Mouse (Mus musculus) right cerebral cortex, postnatal 25 days (tissue): ENCODE measurements at regions not wholly inside any gene's neighbourhood (a gene's known extent, or its start where the extent isn't known, plus 50 kb on each side); places are given as distances from the start of the nearest gene placed in this dataset.
A peak's percentile ranks its signal among the peaks of the same experiment; 100 is the strongest.
"Not testable (repeated sequence)": the region's sequence is repeated elsewhere in the genome, so short reads cannot be mapped to it uniquely, and the experiment has no call there.

Source experiments
- DNase-seq: peaks from one replicate; pipeline ENCODE4 v3.0.0; 2022

DNA sequence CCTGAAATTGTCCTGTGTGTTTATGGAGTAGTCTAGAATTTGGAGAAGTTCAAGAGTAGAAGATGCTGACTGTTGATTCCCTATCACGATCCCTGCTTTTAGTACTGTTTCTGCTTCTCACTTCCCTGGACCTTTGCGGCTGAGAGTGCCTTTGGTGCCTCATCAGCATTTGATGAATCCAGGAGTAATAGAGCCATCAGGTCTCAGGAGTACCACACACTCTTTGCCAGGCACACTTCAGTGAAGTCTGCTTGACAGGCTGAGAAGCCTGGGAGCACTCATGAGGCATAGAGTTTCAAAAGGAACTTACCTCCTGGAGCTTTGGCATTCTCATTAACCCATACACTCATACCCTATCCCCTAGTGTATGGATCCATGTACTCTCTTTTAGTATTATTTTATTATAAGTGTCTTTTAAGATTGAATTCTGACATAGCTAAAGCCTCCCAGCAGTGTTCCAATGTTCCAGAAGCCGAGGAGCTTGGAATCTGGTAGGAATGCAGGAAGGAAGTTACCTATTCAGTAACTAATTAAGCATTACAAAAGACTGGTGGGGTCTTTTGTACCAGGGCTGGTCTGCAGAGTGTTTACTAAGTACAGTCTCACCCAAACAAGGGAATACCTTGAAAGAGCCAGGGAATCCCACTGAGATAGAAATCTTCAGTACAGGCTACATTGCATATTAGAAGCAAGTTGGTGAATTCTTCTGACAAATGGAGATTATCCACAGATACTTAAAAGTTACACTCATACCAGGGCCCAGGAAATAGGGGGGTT is 139.7 kb downstream of the Tex13c3 start:
- DNase-seq: not testable (repeated sequence)

GRCm38 (mm10) chrX:19313286-19313685 is 167.8 kb downstream of the Tex13c3 start:
- DNase-seq: no peak

GRCm38 (mm10) chrX:19311809-19312559 is 169.1 kb downstream of the Tex13c3 start:
- no peak for DNase-seq

DNA sequence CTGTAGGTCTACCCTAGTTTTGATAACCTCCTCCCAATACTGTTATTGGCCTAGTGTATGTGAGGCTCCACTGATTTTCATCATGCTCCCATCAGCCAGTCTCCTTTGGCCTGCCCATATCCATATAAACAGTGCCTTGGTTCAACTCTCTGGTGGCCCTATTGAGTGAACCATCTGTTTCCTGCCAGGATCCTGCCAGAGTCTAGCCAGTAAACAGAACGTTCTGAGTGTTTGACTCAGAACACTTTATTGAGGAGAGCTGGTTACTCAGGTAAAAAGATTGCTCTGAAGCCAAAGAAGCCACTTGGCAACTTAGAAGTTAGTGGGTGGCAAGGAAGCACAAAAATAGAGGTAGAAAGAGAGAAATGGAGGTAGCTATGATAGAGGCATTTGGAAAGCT is 169.7 kb downstream of the Tex13c3 start:
- no peak for DNase-seq

- DNase-seq: no peak
These were observed 192.9 kb downstream of the Tex13c3 start for GRCm38 (mm10) chrX:19288171-19288570.

DNA sequence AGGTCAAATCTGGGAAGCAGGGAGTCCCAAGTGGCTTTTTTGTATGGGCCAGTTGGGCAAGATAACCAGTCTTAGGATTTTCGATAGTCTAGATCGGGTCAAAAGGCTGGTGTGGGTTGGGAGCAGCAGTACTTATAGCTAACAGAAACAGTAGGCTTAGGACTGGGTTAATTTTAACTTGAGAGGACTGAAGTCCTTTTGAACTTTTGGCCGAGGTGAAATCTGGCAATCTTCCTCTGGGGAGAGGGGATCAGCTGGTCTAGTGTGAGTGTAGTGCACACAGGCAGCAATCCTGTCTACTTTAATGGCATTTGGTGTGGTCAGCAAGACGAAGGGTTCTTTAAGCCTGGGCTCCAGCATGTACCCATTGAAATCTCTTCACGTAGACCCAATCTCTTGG is 194.7 kb downstream of the Tex13c3 start:
- DNase-seq: no peak

DNA sequence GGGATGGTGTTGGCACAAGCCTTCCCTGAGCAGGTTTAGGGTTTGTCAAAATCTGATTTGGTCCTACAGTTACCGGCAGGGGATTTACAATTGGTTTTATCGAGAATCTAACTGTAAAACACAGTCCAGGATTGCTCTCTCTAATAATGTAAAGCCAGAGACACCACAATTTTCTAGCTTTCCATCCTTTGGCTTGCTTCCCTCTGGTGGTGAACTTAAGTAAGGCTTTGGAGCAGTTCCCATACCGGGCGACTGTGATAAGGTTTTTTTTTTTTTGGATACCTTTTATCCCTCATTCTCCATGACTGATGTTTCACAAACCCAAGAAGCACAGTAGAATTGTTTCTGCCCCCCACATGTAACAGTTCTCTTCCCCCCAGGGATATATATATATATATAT is 195.3 kb downstream of the Tex13c3 start:
- DNase-seq: no peak

DNA sequence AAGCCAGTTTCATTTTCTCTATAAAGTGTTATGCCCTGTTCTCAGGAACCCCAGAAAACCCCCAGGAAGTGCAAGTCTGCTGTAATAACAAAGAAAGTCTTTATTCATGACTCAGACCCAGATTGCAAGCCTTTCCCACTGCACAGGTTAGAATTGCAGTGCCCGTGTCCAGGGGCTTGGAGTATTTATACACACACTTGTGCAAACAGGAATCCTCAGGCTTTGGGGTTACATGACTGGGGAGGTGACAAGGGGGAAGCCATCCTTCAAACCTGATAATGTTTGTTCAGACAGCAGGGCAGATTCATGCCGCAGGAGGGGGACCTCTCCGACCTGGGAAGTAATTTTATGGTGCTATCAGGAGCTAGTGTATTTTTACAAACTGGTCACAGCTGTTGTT is 198.0 kb downstream of the Tex13c3 start:
- DNase-seq: no peak

GRCm38 (mm10) chrX:19264237-19264636 is 216.9 kb downstream of the Tex13c3 start:
- no peak for DNase-seq

DNA sequence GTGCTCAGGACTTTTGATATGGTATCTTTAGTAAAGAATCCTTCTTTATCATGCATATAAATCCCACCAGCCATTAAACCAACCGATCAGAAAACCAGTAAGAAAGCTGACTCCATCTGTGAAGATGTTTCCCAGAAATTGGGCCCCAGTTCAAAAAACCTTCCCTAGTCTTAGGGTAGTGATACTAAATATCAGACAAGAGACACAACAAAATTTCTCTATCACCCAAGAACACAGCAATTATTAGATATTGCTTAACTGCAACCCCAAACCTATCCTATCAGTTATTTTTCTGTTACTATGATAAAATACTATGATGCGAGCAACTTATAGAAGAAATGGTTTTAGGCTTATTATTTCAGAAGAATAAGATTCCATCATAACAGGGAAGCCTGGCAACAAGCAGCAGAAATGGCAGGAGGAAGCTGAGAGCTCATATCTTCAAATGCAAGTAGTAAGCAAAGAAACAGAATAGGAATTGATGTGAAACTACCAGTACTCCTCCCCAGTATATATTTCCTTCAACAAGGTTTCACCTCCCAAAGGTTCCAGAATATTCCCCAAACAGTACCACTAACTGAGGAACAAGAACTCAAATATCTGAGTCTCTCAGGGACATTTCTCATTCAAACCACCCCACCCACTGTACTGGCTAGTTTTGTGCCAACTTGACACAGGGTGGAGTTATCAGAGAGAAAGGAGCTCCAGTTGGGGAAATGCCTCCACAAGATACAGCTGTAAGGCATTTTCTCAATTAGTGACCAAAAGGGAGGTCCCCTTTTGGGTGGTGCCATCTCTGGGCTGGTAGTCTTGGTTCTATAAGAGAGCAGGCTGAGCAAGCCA is 234.1 kb downstream of the Tex13c3 start:
- DNase-seq: no peak

- peak; percentile 47 for DNase-seq
These were observed 243.3 kb downstream of the Tex13c3 start for GRCm38 (mm10) chrX:19237738-19238261.

DNA sequence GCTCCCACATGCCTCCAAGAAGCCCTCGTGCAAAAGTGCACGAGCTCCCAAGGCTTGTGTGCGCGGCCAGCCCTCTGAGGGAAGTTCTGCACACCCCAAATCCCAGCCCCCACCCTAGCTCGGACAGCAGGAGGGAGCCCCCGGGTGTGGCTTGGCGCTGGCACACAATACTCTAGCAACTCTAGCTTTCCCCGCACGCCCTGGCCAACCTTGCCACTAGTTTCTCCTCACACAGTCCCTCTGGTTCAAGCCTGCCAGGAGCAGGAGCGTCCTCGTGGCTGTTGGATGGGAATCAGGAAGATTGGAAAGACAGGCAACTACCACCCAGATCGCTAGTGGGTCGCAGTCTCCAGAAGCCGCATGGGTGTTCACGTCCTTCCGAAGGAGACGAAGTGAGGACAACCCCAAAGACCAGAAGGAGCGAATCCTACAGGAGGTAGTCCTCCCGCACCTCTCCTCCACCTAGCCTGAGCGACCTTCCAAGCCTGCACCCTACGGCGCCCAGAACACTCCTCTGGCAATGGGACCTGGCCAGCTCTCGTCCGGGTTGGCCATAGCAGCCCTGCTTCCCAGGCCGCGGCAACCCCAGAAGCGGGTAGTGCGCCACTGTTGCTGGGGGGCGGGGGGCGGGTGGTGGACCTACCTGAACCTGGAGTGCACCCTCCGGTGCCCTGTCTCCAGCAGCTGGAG is 243.9 kb downstream of the Tex13c3 start:
- DNase-seq: peak; percentile 31

DNA sequence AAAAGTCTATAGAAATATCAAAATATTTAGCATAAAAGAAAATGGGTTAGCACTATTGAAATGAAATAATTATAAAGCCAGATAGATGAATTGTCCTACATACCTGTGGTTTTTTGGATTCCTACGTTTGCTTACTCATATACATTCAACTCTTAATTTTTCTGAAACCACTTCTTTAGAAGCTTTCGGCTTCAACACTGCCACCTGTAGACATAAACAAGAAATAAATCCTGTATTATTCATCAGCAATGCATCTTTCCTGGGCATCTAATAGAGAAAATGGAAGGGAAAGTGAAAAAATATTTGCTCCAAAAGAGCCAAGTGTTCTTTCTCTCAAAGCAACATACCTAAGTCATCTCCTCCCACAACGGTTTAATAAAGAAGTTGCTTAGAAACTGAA is 245.7 kb downstream of the Tex13c3 start:
- no peak for DNase-seq

GRCm38 (mm10) chrX:19231823-19232222 is 249.3 kb downstream of the Tex13c3 start:
- DNase-seq: no peak

- DNase-seq: no peak
These were observed 257.8 kb downstream of the Tex13c3 start for GRCm38 (mm10) chrX:19223336-19223735.

GRCm38 (mm10) chrX:19220785-19221496 is 260.2 kb downstream of the Tex13c3 start:
- DNase-seq: no peak

GRCm38 (mm10) chrX:19219727-19220126 is 261.4 kb downstream of the Tex13c3 start:
- no peak for DNase-seq

DNA sequence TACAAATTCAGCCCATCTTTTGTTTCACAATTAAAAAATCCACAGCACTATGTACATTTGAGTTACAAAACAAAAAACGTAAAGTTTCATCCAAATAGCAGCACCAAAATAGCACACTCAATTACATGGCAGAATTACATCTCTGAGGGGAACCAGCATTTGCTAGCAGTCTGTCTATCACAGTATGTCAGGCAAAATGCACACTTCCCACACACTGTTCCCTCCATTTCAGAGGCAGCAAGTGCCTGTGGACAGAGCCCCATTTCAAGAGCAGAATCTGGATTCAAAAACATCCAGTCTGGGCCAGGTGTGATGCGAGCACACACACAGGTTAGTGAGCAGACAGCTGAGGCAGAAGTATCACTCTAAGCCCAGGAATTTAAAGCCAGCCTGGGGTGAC is 261.8 kb downstream of the Tex13c3 start:
- DNase-seq: no peak

DNA sequence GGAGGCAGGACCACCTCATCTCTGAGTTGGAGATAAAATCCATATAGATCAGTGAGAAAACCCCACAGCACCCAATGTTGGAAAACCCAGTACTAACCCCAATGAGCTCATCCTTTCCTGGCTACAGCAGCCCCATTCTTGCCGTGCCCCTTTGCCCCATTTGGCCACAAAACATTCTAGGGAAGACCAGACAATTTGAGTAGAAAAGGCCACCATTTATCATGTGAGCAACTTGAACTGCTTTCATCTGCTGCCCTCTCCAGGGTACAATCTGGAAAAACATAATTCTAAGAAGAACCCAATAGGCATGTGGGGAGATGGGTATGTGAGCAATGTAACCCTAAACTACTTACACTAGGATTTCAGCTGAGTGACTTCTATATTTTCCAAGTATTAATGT is 274.7 kb downstream of the Tex13c3 start:
- no peak for DNase-seq

DNA sequence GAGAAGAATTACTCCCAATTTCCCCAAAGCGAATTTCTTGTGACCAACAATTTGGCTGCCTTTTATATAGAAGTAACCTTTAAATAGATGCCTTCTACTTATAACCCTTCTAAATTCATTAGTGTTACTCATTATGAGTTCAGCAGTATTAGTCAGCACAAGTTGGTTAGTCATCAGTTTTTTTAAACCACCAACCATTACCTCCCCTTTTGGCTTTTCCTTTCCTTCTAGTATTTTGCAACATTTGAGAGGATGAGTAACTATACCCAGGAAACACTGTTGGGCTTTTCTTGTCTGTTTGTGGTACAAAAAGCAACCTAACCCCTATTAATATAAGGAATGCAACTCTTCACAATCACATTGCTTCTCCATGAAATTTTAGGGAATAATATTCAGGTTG is 278.6 kb downstream of the Tex13c3 start:
- no peak for DNase-seq

- DNase-seq: no peak
These were observed 279.7 kb downstream of the Tex13c3 start for GRCm38 (mm10) chrX:19201383-19201782.

DNA sequence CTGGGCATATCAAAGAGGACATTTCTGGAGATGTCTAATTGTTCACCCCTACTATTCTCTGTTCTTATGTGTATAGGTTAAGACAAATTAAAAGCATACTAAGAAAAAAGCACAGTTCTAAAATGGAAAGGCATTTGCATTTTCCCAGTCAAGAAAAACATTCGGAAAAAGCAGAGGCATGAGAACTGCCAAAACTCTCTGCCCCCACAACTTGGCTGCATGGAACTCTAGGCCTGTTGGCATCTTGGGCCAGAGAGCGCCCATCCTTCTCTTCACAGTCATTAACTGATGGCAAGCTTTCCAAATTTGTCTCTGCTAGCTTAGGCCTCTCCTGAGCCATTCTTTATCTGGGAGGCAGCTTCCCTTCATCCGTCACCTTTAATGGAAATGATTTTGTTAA is 281.6 kb downstream of the Tex13c3 start:
- DNase-seq: no peak
